Mouse (Mus musculus): ENCODE data around the gene Pcdh9. TPM values are rescaled to one million over a fixed set of nuclear protein-coding genes. Genes with fewer than 3 reads are reported as not detected.

The Pcdh9 gene
- polyA plus RNA-seq, 1 experiment from 2014 or later = 24.1 TPM

DNA sequence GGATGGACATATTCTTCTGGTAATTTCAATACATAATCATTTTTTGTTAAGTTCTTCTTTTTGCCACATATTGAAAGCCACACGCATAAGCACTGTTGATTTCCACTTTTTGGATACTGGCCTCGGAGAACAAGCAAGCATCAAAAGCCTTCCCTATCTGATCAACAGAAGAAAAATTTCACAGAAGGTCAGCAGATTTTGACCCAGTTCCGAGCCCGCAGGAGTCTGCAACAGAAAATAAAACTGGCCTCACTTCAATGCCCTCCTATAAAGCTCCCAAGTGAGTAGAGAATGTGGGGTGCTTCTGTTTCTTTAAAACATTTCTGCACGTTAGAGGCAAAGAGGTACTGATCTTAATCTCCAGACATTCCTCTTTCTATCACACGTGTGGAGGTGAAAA, 63.3 kb downstream of the Pcdh9 start:
- 48% methylated on average over 6 of the region's 6 CpGs for WGBS
- Histone ChIP-seq H3K27me3 (ENCODE audit: control insufficient read depth, insufficient read depth, low read length) (no peaks in the 10 kb centered on the region), H3K27ac (ENCODE audit: low read length) (no peak overlapping the region)

DNA sequence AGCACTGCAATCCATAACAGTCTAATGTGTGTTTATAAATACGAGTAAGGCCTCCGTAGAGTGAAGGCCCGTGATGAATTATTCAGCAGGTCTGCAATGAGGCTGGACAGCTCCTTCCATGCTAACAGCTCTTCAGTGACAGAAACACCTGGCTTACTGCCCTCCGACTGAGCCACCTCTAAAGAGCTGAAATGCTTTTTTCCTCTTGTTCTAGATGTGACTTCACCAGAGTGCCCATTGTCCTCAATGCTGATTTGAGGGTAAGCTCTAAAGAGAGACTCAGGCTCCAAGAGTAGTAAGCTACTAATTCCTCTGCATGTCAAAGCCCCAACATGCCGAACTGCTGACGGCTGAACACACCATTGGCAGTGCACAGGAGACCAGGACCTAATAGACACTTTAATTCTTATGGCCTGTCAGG, 64.4 kb downstream of the Pcdh9 start:
- Histone ChIP-seq H3K27ac (ENCODE audit: low read length) (no peak overlapping the region), H3K9ac (ENCODE audit: low read length) (no peak overlapping the region), H3K27me3 (ENCODE audit: control insufficient read depth, insufficient read depth, low read length) (no peaks in the 10 kb centered on the region), H3K4me3 (replicated peaks; ENCODE audit: low read length) (no peak overlapping the region), H3K4me1 (ENCODE audit: control insufficient read depth, insufficient read depth, low read length) (no peaks in the 10 kb centered on the region), H3K9me3 (replicated peaks; ENCODE audit: control insufficient read depth, low read length) (no peaks in the 10 kb centered on the region), H3K4me2 (ENCODE audit: low read depth, low read length) (no peak overlapping the region), H3K36me3 (ENCODE audit: control insufficient read depth, insufficient read depth, low read length) (no peaks in the 10 kb centered on the region)
- WGBS = 39% methylated on average over 6 of the region's 6 CpGs
- ATAC-seq (ENCODE audit: insufficient read depth, low FRiP score) = no peak

More for the DNA sequence above, 63.3 kb downstream of the Pcdh9 start:
- H3K4me1 ChIP-seq (ENCODE audit: control insufficient read depth, insufficient read depth, low read length) = no peaks in the 10 kb centered on the region
- ATAC-seq (ENCODE audit: insufficient read depth, low FRiP score) = no peak
- no peak overlapping the region for H3K9ac ChIP-seq (ENCODE audit: low read length)
- H3K36me3 ChIP-seq (ENCODE audit: control insufficient read depth, insufficient read depth, low read length) = no peaks in the 10 kb centered on the region
- H3K4me2 ChIP-seq (ENCODE audit: low read depth, low read length) = no peak overlapping the region
- H3K4me3 ChIP-seq (replicated peaks; ENCODE audit: low read length) = no peak overlapping the region
- H3K9me3 ChIP-seq (replicated peaks; ENCODE audit: control insufficient read depth, low read length) = no peaks in the 10 kb centered on the region

DNA sequence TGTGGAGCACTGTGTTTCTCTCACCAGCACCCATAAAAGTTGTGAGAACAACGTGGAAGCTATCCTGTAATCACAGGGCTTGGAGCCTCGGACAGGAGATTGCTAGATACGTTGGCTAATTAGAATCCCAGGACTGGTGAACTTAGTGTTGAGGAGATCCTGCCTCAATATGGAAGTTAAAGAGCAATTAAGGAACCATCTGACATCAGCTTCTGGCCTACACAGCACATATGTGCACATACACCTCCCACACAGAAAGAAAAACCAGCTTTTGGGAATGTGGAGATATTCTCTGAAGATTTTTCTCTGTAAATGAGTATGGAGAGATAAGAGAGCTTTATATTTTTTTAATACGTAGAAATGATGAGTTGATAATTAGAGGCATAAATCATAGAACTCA, 71.6 kb downstream of the Pcdh9 start:
- no peaks in the 10 kb centered on the region for H3K27me3 ChIP-seq (ENCODE audit: control insufficient read depth, insufficient read depth, low read length)
- H3K9me3 ChIP-seq (replicated peaks; ENCODE audit: control insufficient read depth, low read length) = no peaks in the 10 kb centered on the region
- 86% methylated on average over 4 of the region's 4 CpGs for WGBS
- no peak overlapping the region for H3K9ac ChIP-seq (ENCODE audit: low read length)
- H3K27ac ChIP-seq (ENCODE audit: low read length) = no peak overlapping the region
- no peak for ATAC-seq (ENCODE audit: insufficient read depth, low FRiP score)
- H3K4me1 ChIP-seq (ENCODE audit: control insufficient read depth, insufficient read depth, low read length) = no peaks in the 10 kb centered on the region
- H3K4me3 ChIP-seq (replicated peaks; ENCODE audit: low read length) = no peak overlapping the region
- H3K36me3 ChIP-seq (ENCODE audit: control insufficient read depth, insufficient read depth, low read length) = no peaks in the 10 kb centered on the region
- H3K4me2 ChIP-seq (ENCODE audit: low read depth, low read length) = no peak overlapping the region

DNA sequence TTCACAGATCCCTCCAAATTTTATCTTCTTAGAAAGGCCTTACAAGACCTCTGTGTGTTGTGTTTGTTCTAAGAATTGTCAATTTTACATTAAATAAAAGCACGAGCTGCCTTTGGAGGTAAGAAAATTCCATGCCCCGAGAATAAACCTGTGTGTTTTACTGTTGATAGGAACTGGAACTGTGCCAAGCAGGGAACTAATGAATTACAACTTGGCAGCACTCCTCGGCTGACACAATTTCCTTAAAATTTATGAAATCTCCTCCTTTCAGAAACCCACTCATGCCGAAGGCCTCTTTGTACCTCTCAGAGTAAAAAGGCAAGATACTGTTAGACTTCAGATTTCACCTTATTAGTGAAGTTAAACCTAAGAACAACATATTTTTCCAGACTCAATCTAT, 72.9 kb downstream of the Pcdh9 start:
- Histone ChIP-seq H3K4me3 (replicated peaks; ENCODE audit: low read length) (no peak overlapping the region), H3K9ac (ENCODE audit: low read length) (no peak overlapping the region), H3K27me3 (ENCODE audit: control insufficient read depth, insufficient read depth, low read length) (no peaks in the 10 kb centered on the region), H3K4me1 (ENCODE audit: control insufficient read depth, insufficient read depth, low read length) (no peaks in the 10 kb centered on the region), H3K4me2 (ENCODE audit: low read depth, low read length) (no peak overlapping the region), H3K9me3 (replicated peaks; ENCODE audit: control insufficient read depth, low read length) (no peaks in the 10 kb centered on the region), H3K27ac (ENCODE audit: low read length) (no peak overlapping the region), H3K36me3 (ENCODE audit: control insufficient read depth, insufficient read depth, low read length) (no peaks in the 10 kb centered on the region)
- no peak for ATAC-seq (ENCODE audit: insufficient read depth, low FRiP score)
- WGBS = 20% methylated on average over 4 of the region's 4 CpGs

DNA sequence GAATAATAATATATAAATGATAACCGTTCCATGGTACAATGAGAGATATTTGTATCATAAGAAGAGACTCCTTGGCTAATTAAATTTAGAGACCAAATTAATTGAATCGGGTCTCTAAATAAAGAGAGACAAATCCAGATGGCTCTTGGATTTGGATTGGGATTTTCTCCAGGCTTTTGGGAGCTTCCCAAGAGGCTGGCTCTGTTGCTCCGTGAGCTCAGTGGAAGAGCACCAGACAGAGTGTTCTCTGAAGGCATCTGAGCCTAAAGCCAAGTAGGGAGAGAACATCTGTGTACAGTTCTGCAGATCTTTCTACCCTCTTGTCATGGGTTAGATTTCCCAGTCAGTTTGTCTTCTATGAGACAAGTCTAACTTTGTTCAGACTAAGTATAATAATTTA, 95.9 kb downstream of the Pcdh9 start:
- H3K9ac ChIP-seq (ENCODE audit: low read length) = no peak overlapping the region
- WGBS = 86% methylated on average over 3 of the region's 3 CpGs

DNA sequence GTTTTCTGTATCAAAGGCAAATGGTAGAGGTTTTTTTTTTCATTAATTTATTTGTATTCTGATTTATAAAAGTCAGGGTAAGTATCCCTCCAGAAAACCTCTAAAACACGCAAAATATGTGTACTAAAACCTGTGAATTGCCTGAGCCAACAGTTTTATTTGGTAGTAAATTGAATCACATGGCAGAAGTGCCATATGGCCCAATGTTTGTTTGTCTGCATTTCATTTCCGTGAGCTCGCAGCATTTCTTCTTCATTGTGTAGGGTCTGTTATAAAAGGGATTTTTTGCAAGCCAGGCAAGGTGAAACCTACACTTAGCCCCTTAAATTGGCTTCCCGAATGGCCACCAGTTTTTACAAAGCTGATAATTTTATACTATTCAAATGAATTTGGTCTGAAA, 104.2 kb downstream of the Pcdh9 start:
- Histone ChIP-seq H3K9ac (ENCODE audit: low read length) (no peak overlapping the region), H3K4me1 (ENCODE audit: control insufficient read depth, insufficient read depth, low read length) (no peaks in the 10 kb centered on the region), H3K36me3 (ENCODE audit: control insufficient read depth, insufficient read depth, low read length) (no peaks in the 10 kb centered on the region), H3K27me3 (ENCODE audit: control insufficient read depth, insufficient read depth, low read length) (no peaks in the 10 kb centered on the region), H3K4me2 (ENCODE audit: low read depth, low read length) (no peak overlapping the region), H3K27ac (ENCODE audit: low read length) (no peak overlapping the region), H3K9me3 (replicated peaks; ENCODE audit: control insufficient read depth, low read length) (no peaks in the 10 kb centered on the region), H3K4me3 (replicated peaks; ENCODE audit: low read length) (no peak overlapping the region)
- ATAC-seq (ENCODE audit: insufficient read depth, low FRiP score) = no peak
- WGBS = 76% methylated on average over 4 of the region's 4 CpGs

More for the DNA sequence above, 95.9 kb downstream of the Pcdh9 start:
- Histone ChIP-seq H3K4me1 (ENCODE audit: control insufficient read depth, insufficient read depth, low read length) (no peaks in the 10 kb centered on the region), H3K4me2 (ENCODE audit: low read depth, low read length) (no peak overlapping the region), H3K9me3 (replicated peaks; ENCODE audit: control insufficient read depth, low read length) (no peaks in the 10 kb centered on the region), H3K27ac (ENCODE audit: low read length) (no peak overlapping the region), H3K4me3 (replicated peaks; ENCODE audit: low read length) (no peak overlapping the region), H3K36me3 (ENCODE audit: control insufficient read depth, insufficient read depth, low read length) (no peaks in the 10 kb centered on the region), H3K27me3 (ENCODE audit: control insufficient read depth, insufficient read depth, low read length) (no peaks in the 10 kb centered on the region)
- no peak for ATAC-seq (ENCODE audit: insufficient read depth, low FRiP score)

DNA sequence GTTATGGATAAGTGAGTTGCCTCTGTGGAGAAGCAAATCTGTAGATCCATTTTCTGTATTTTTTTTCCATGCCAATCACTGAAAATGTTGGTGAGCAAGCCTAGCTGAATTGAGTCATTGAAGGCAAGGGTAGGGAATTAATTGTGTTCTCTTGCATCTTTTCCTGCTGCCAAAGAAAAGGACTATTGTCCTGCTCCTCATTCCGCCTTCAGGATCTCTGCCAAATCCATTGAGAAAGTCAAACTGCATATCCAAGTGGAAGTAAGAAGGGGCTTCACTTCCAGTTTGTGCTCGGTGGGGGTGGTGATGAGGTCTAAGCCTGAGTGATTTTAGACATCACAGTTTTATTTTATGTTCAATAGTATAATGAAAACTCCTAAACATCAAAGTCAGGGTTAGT, 105.4 kb downstream of the Pcdh9 start:
- Histone ChIP-seq H3K4me1 (ENCODE audit: control insufficient read depth, insufficient read depth, low read length) (no peaks in the 10 kb centered on the region), H3K4me2 (ENCODE audit: low read depth, low read length) (no peak overlapping the region), H3K27me3 (ENCODE audit: control insufficient read depth, insufficient read depth, low read length) (no peaks in the 10 kb centered on the region), H3K27ac (ENCODE audit: low read length) (no peak overlapping the region), H3K36me3 (ENCODE audit: control insufficient read depth, insufficient read depth, low read length) (no peaks in the 10 kb centered on the region), H3K4me3 (replicated peaks; ENCODE audit: low read length) (no peak overlapping the region), H3K9me3 (replicated peaks; ENCODE audit: control insufficient read depth, low read length) (no peaks in the 10 kb centered on the region), H3K9ac (ENCODE audit: low read length) (no peak overlapping the region)
- WGBS = 71% methylated on average over 2 of the region's 2 CpGs
- no peak for ATAC-seq (ENCODE audit: insufficient read depth, low FRiP score)

DNA sequence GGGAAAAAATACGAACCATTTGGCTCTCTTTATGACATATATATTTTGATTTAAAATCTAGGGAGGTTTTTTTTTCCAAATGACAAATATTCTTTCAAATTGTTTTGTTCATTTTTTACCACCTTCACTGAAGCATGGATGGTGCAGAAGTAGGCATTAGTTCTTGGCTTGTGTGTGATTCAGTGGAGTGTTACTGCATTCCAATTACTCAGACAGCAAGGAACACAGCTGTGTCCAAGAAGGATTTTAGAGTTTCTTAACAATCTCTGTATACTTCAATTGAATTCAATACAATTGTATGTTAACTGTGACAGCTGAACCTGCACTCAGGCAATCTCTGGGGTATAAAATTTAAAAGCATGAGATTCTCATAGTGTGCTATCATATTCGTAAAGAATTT, 127.6 kb downstream of the Pcdh9 start:
- H3K4me3 ChIP-seq (replicated peaks; ENCODE audit: low read length) = no peak overlapping the region
- no peak overlapping the region for H3K4me2 ChIP-seq (ENCODE audit: low read depth, low read length)
- no peak overlapping the region for H3K27ac ChIP-seq (ENCODE audit: low read length)
- no peaks in the 10 kb centered on the region for H3K9me3 ChIP-seq (replicated peaks; ENCODE audit: control insufficient read depth, low read length)
- H3K27me3 ChIP-seq (ENCODE audit: control insufficient read depth, insufficient read depth, low read length) = no peaks in the 10 kb centered on the region
- H3K36me3 ChIP-seq (ENCODE audit: control insufficient read depth, insufficient read depth, low read length) = no peaks in the 10 kb centered on the region
- H3K9ac ChIP-seq (ENCODE audit: low read length) = no peak overlapping the region
- ATAC-seq (ENCODE audit: insufficient read depth, low FRiP score) = no peak
- WGBS = 84% methylated on average over 2 of the region's 2 CpGs
- H3K4me1 ChIP-seq (ENCODE audit: control insufficient read depth, insufficient read depth, low read length) = no peaks in the 10 kb centered on the region

DNA sequence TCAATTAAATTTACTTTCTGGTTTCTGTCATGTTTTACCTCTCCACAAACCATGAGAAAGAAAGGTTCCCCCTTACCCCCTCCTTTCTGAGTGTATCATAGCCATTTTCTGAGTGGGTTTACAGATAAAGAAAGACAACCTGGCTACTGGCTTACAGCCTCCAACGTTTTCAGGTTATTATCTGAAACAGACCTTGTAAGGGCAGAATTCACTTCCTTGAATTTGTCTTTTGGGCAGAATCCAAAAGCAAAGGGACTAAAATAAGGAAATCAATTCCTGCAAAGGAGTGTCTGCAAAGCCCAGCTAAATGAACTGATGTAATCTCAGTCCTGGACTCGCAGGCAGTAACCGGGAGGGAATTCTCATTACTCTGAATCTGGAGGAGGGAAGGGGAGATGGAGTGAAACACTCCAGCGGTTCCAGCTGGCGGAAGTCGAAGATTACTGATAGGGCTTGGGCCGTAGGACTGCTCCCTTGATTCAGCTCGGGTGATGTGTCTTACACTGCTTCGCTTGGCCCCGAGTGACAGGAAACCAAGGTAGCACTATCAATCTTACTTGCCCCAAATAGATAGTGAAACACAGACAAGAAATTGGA, 156.3 kb downstream of the Pcdh9 start:
- Histone ChIP-seq H3K36me3 (ENCODE audit: control insufficient read depth, insufficient read depth, low read length) (no peaks in the 10 kb centered on the region), H3K4me1 (ENCODE audit: control insufficient read depth, insufficient read depth, low read length) (no peaks in the 10 kb centered on the region), H3K9ac (ENCODE audit: low read length) (no peak overlapping the region), H3K27me3 (ENCODE audit: control insufficient read depth, insufficient read depth, low read length) (no peaks in the 10 kb centered on the region), H3K4me3 (replicated peaks; ENCODE audit: low read length) (no peak overlapping the region), H3K27ac (ENCODE audit: low read length) (no peak overlapping the region), H3K4me2 (ENCODE audit: low read depth, low read length) (0 out of 2 replicates have a peak overlapping the region, but pooled peaks have one; percentile 9), H3K9me3 (replicated peaks; ENCODE audit: control insufficient read depth, low read length) (no peaks in the 10 kb centered on the region)
- 41% methylated on average over 10 of the region's 10 CpGs for WGBS
- ATAC-seq (ENCODE audit: insufficient read depth, low FRiP score) = no peak

All from stomach, embryonic 16.5 days (tissue).